Mouse (Mus musculus): ENCODE results near the gene Pfkfb2.
A peak's percentile ranks its signal among the peaks of the same experiment; 100 is the strongest.

The Pfkfb2 gene

DNA sequence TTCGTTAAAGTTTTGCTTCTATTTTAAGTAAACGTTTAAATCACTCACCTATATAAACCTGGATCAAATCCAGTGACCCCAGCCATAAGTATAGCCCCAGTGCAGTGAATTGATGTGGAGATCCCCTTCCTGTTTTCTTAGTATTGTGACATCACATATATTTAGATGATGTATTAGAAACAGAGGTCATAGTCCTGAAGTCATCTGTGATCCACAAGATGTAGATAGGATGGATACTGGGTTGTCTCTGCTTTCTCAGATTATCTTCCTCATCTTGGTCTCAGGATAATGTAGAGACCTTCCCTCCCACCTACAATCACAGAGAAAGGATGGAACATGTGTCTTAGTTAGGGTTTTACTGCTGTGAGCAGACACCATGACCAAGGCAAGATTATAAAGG, at the start of gene Pfkfb2:
Gene Pfkfb2 (minus strand): TSS at position 101 of the 400 bp plus-strand sequence.
- no peak for DNase-seq (ENCODE audit: low spot score)

DNA sequence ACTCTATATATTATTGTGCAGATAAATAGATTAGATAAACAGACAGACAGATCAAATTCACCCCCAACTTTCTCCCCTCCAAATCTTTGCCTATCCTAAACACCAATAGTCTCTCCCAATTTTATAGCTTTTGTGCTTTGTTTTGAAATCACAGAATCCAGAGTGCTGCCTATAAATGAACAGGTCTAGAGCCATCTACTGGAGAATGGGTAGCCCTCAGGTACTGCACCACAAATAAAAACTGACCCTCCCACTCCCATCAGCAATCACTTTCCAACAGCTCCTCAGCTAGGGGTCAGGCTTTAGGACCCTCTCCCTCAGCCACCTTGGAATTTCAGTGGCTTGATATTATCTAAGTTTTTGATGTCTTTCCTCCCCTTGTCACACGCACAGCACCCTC, 47.6 kb upstream of the Pfkfb2 start:
- no peak for DNase-seq (ENCODE audit: low spot score)

DNA sequence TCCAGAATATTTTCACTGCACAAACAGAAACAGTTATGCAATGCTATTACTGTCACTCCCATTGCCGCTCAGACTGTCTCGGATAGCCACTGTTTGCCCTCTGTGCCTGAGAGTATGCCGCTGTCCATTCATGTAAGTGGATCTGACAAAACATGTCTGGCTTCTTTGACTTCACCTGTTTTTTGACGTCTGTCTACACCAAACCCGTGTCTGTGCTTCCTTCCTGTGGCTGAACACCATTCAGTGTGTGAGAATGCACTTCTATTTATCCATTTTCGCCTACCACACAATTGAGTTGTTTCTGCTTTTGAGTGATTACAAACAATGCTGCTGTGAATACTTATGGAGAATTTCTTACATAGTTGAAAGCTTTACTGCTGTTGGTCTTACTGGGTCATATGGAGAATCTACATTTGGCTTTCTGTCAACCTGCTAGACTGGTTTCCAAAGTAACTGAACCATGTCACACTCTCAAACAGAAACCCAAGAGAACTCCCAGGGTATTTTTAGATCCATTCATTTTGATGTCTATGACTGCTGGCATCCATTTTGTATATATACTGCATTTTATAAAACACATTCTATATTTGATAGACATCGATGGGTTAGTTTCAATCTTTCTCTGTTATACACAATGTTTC, 46.8 kb upstream of the Pfkfb2 start:
- DNase-seq (ENCODE audit: low spot score): no peak

DNA sequence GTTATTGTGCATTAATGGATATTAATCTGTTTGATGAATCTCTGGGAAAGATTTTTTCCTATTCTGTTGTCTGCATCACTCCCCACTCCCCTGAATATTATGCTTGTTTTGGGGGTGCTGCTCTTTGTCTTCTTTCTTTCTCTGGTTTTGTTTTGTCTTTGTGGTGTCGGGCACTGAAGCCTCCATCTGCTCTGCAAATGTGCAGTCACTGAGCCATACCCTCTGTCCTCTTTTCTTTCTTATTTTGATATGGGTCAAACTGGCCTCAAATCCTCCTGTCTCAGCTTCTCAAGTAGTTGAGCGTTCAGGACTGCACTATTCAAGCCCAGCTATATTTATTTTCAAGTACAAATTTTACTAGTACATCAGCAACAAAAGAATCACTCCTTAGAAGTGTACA, 46.2 kb upstream of the Pfkfb2 start:
- no peak for DNase-seq (ENCODE audit: low spot score)

DNA sequence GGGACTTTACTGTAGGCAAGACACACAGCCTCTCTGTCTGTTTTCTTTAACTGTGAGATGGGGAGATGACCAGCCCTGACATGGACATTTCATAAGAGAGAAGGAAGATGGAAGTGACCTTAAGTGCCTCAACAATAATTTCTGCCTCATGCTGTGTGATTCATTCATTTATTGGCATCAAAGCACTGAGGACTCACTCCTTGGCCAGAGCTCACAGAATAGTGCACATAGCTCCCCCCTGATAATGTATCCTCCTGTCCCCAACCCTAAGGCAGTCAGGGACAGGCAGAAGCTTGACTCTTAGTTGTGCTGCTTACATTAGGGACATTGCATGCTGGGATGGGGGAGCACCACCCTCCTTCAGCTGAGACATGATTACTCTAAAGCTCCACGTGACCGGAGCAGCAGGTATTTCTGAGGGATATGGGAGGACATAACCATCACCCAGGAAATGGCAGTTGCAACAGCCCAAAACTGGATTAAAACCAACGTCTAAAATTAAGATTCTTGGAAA, 42.0 kb upstream of the Pfkfb2 start:
- DNase-seq (ENCODE audit: low spot score): no peak

DNA sequence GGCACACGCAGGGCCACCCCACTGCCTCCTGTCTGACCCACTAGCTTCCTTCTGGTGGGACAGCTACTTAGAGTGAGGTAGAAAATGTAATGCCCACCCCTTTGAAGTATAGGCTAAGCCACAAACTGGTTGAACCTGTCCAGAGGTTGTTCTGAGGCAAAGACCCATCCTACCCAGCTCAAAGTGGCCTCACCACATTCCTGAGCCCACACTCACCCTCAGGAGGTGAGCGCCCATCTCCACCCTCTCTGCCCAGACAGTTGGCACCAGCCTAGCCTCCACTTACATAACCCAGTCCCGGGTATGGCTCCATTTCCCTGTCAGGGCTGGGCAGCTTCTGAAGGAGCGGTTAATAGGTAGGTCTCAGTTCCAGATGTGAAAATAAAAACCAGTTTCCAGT, 41.4 kb upstream of the Pfkfb2 start:
- DNase-seq (ENCODE audit: low spot score): no peak

DNA sequence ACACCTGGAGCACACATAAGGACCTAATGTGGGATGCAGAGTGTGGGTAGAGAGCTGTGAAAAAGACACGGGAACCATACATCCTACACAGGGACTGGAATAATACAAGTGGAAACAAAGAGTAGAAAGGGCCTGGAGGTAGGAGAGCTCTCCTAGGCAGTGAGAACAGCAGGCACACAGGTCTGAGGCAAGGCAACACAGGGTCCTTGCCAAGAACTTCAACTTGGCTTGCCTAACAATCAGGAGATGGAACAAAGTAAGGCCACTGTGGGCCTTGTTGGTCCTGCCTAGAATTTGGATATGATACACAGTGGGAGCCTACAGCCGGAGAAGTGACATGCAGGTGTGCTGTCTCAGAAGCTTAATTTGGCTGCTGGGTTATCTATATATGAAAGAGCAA, 40.9 kb upstream of the Pfkfb2 start:
- no peak for DNase-seq (ENCODE audit: low spot score)

DNA sequence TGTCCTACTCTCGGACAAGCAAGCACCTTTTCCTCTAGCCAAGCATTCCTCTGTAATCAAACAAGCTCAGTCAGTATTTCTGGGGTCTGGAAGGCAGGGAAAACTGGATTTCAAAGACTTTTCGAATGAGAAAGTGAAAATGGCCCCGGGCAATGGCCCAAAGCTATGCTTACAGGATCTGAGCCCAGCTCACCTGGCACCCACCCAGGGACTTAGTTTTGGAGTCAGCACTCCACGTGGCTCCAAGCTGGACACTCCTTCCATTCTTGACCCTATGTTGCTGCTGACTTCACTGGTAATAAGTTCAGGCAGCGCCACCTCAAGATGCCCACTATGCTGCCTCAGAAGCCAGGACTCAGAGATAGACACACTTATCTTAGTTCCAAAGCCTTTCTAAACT, 38.0 kb upstream of the Pfkfb2 start:
- DNase-seq (ENCODE audit: low spot score): no peak

DNA sequence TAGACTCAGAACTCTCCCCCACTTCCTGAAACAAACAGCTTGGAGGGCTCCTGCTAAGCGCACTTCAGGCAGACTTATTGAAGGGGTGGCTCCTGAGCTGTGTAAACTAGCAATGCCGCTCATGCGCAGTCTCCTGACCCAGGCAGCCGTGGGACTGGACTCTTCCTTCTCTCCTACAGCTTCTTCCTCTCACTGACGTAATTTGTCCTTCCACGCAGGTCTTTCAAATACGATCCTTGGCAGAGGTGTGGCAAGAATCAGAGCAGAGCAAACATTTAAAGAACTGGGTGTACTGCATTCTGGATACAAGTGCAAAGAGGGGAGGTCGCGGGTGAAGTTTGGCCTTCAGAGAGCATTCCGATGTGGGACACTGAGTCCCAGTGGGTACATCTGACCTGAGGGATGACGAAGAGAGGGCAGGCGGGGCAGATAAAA, 35.0 kb upstream of the Pfkfb2 start:
- no peak for DNase-seq (ENCODE audit: low spot score)

DNA sequence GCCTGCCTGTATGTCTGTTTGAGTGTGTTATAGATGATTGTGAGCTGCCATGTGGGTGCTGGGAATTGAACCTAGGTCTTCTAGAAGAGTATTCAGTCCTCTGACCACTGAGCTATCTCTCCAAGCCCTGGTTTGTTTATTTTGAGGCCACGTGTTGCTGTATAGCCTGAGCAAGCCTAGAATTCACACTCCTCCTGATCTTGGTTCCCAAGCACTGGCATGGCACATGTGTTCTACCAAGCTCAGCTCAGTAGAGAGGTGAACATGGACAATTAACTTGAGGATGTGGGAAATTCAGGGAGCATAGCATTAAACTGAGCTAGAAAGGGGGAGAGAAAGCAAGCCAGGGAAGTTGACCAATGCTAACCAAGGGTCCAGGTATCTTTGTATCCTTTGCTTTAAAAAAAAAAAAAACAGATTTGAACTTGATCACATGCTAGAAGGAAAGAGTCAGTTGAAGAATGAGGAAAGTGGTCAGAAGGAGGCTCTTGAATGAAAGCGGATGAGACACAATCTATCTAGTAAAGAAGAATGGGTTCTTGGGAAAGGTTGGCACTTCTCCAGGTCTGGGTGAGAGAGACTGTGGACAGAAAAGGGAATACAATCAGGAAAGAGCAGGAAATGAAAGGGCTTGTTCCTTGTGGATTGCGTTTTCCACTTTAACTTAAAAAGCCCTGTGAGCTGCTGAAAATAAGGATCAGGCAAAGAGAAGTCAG, 33.1 kb upstream of the Pfkfb2 start:
- DNase-seq (ENCODE audit: low spot score): no peak

DNA sequence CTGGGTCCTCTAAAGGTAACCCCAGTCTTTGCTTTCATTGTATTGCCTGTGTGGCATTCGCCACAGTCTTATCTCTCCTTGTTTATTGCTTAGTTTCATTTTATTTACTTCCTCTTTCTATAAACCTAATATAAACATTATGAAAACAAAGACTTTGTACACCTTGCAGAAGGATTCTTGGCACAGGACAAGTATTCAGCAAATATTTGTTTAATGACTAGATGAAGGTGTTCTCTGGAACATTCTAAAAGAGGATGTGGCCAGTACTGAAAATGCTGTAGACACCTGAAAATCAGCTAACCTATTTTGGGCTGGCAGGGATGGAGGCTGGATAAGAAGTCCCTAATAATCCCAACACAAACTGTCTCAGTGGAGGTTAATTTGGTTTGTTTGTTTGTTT, 32.5 kb upstream of the Pfkfb2 start:
- no peak for DNase-seq (ENCODE audit: low spot score)

DNA sequence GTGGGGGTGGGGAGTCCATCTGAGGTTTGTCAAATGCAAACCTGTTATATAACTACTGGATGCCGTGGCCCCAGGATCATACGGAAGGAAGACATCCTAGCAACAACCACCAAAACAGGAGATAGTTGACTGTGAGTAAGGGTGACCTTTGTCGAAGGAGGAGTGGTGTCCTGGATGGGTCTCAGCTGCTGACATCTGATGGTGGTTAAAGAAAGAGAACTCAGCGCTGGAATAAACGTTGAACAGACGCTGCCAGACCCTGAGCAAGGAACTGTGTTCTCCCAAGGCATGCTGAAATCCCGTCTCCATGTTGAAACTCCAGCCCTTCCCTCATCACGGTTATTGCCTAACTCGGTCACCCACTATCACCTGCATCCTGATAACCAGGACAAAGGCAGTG, 30.6 kb upstream of the Pfkfb2 start:
- no peak for DNase-seq (ENCODE audit: low spot score)

DNA sequence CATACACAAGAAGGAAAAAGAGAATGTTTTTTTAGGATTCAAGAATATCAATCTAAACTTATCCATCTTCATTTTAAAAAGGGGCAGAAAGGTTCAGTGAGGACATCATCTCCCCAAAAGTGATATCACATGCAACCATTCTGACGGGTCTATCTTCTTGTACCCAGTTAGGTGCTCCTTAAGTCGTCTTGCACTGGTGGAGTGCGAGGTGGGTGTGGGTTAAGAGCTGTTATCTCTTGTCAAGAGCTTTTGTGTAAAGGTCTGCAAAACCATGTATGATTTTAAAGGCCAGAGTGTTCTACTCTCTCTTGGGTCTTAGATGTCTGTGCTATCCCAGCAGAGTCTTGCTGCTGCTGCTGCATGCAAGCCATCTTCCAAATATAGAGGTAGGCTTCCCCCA, 17.8 kb upstream of the Pfkfb2 start:
- no peak for DNase-seq (ENCODE audit: low spot score)

DNA sequence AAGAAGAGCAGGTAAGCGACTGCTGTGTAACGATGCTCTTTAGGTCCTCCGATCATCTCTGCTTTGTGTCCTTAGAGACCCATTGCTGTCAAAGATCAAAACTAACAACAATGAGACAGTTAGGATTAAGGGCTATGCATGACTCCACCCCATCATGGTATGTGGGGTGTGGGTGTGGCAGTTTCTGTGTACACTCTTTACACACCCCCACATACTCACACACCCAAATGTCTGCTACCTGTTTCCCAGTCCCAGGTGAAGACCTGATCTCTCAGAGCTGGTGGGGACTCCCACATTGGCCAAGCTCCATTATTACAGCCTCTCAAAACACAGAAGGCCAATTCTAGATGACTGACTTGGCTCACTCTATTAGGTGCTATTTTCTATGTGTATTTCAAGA, 16.5 kb upstream of the Pfkfb2 start:
- no peak for DNase-seq (ENCODE audit: low spot score)

DNA sequence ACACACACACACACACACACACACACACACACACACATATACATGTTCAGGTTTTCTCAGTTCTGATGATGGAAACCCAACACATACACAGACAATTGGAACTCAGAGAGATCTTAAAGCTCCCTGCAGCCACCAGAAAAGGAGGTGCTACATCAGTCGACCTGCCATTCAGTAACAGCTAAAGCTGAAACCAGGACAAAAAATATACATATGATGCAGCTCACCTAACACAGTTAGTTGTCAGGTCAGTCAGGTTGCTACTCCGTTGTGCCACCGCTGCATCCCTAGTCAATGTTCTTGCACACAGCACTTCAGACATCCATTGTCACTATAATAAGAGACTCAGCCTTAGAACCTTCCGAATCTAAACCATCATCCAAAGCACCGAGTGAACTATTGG, 15.9 kb upstream of the Pfkfb2 start:
- DNase-seq (ENCODE audit: low spot score): no peak

DNA sequence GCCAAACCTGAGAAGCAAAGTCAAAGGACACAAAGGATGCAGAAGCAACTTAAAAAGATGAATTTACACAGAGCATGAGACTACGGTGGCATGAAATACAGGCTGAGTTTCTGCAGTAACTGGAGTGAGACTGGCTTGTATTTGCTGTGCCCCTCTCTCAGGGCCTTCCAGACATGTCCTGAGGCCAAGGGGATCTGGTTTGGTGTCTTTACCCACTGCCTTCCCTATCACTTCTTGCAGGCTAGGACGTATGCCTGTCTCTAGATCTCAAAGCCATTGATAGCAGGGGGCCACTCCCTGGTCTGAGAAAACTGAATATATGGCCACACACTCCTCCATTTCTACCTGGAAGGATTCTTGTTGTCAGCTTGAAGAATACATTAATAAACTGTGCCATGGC, 15.2 kb upstream of the Pfkfb2 start:
- no peak for DNase-seq (ENCODE audit: low spot score)

DNA sequence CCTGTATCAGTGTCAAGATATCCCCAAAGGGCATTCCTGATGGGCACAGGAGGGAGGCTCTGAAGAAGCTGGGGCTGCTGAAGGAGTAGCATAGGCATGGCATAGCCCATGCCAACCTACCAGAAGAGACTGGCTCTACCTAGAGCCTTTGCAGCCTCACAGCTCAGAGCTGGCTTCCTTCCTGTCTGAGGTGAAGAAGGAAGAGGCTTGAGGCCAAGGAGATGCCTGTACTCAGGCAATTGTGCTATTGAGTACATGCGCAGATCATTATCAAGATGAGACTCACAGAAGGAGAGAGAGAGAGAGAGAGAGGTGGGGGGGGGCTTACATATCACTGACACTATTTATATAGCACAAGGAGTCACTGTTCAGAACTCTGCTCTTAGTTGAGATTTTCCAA, 14.7 kb upstream of the Pfkfb2 start:
- no peak for DNase-seq (ENCODE audit: low spot score)

DNA sequence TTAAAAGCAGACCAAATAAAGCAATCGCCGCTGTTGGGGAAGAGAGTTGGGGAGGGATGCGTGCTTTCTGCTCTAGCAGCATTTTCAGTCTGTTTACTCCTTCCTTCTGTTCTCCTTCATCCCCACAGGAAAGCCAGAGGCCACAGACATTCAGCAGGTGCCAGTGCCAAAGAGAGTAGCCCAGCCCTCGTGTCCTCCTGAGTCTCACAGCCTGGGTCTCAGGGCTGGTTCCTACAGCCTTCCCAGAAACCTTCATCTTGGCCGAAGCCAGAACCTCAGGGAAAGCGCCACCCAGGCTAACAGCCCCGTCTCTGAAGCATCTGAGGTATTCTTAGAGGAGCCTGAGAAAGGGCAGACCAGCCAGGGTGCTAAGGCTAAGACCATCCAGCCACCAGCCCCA, 13.1 kb upstream of the Pfkfb2 start:
- no peak for DNase-seq (ENCODE audit: low spot score)

DNA sequence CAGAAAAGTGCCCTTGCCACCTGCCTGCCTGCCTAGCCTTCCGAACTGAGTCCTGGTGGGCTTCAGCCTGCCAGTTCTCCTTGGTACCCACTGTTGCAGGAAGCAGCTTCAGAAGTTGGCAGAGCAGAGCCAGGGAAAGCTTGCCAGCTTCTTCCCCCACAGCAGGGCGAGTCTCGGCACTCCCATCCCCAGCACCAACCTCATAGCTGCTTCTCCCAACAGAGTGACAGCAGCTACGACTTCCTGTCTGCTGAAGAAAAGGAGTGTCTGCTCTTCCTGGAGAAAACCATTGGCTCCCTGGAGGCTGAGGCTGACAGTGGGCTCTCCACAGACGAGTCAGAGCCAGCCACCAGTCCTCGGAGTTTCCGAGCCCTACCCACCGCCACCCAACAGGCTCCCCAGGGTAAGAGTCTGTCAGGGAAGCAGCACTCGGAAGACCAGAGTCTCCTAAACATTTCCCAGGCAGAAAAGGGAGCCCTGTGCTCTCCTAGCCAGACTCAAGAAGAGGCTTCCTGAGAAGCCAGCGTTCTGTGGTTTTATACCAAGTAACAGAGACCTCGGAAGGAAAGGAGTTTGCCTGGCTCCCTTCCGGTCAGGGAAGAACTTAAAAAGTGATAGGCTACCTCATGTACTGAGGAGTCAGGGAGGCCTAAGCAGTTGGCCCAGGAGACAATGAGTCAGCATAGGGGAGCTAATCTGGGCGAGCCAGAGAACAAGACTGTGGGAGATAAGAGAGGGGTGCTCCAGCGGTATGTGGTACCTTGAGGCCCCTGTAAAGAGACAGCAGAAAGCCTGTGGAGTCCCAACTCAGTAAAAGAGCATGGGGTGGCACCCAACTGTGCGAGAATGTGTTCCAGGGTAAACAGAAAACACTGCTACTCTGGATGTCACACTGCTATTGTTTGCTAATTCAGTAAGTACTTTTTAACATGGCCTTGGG, 12.0 kb upstream of the Pfkfb2 start:
- peak; percentile 26 for DNase-seq (ENCODE audit: low spot score)

DNA sequence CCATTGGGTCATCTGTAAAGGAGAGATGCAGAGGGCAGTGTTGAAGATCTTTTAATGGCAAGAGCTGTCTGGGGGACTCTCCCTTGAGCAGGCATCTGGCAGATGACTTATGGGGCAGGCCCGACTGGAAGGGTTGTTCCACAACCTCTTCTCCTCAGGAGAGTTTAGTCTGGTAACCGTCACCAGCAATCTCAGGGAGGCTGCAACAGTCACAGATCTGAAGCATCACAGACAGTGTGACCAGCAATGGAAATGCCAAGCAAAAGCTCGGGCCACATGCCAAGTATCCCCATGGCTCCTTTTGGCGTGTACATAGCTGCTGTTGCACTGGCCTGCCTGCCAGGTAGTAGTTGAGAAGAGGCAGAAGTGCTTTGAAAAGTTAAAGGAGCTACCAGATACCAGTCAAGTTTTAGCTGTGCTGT, 11.2 kb upstream of the Pfkfb2 start:
- DNase-seq (ENCODE audit: low spot score): no peak

DNA sequence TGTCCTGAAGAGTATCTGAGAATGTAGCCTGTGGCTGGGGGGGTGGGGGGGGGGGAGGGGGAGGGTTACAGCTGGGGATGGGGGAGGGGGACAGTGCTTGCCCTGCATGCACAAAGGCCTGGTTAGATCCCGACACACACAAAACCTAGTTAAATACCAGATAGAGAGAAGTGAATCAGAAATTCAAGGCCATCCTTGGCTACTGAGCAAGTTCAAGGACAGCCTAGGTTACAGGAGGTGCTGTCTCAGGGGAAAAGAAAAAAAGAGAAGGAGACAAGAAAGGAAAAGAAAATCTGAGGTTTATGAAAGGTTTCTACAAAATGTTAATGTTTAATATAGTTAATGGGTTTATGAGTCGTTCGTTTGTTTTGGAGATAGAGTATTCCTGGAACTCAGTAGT, 10.6 kb upstream of the Pfkfb2 start:
- DNase-seq (ENCODE audit: low spot score): no peak

DNA sequence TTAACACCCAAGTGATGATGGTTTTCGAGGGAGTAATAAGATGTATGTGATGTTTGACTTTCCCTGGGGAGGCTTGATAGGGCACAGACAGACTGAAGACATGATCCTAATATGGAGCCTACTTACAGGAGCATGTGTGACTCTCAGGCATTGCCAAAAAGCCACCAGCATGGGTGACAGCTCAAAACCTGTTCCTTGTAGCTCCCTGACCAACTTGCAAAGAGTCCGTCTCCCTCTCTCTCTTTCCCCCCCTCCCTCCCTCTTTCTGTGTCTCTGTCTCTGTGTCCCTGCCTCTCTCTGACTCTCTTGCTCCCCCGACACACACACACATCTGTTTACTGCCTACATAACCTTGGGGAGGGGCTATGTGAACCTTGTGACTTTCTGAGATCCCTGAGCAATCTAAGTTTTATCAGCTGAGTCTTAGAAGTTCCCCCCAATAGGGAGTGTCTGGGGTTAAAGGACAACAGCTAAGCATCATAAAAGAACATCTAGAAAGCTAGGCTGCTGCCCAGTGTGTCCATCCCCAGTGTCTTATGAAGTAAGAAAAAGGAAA, 9.6 kb upstream of the Pfkfb2 start:
- no peak for DNase-seq (ENCODE audit: low spot score)

Measured in embryo, embryonic 10.5 days (tissue).